Mouse (Mus musculus): ENCODE measurements around the gene Vstm2l. TPM values are rescaled to one million over a fixed set of nuclear protein-coding genes. Genes with fewer than 3 reads are reported as not detected.

Gene Vstm2l
- not detected in 2 replicates for polyA plus RNA-seq (2015; fragmentation: Nextera tagmentation; extraction: Ambion mirVana)

DNA sequence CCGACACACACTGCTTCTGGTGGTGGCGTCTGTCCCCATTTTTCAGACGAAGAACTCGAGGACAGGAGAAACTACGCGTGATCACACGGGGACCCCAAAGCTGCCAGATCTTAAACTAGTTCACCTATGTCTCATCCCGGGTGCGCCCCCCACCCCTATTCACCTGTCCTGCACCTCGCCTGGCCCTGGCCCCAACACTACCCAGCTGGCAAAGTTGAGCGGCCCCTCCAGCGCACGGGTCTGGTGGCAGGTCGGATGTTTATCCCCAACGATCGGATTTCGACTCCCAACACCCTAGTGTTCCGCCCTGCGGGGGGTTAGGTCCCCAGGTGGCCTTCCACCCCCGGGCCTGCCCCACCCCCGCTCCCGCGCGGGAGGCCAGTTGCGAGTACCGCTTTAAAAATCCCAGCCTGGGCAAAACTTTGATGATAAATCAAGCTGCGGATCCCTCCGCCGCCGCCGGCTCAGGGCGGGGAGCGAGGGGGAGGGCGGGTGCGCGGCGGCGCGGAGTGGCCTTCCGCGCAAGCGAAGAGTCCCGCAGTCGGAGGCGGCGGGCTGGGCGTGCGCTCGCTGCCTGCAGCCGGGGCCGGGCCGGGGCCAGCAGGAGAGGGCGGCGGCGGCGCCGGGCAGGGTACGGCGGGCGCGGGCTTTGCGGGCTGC is at the start of gene Vstm2l:
Gene Vstm2l, plus strand, starts transcription at position 549 of the 660 bp plus-strand sequence.
- WGBS: 3% methylated on average over 59 of the region's 62 CpGs
- no peaks in the 10 kb centered on the region for H3K36me3 ChIP-seq (ENCODE audit: control insufficient read depth, insufficient read depth)
- ATAC-seq (replicated peaks; ENCODE audit: extremely low read depth, insufficient read depth, low FRiP score): no peak
- H3K27ac ChIP-seq (ENCODE audit: low read length): no peak within 1 kb of the TSS
- H3K9ac ChIP-seq (ENCODE audit: low read length): no peak within 1 kb of the TSS
- H3K9me3 ChIP-seq (replicated peaks; ENCODE audit: control insufficient read depth, low read length): no peaks in the 10 kb centered on the region
- H3K4me3 ChIP-seq (ENCODE audit: low read length): peak within 1 kb of the TSS; percentile 27
- peaks cover 54% of the 10 kb centered on the region for H3K27me3 ChIP-seq (ENCODE audit: control insufficient read depth, insufficient read depth, low read length)
- peak within 1 kb of the TSS; percentile 38 for H3K4me2 ChIP-seq (ENCODE audit: low read depth, low read length)
- H3K4me1 ChIP-seq (ENCODE audit: control insufficient read depth, insufficient read depth, low read length): peaks cover 2% of the 10 kb centered on the region; the same call in 1 of the 2 replicates

DNA sequence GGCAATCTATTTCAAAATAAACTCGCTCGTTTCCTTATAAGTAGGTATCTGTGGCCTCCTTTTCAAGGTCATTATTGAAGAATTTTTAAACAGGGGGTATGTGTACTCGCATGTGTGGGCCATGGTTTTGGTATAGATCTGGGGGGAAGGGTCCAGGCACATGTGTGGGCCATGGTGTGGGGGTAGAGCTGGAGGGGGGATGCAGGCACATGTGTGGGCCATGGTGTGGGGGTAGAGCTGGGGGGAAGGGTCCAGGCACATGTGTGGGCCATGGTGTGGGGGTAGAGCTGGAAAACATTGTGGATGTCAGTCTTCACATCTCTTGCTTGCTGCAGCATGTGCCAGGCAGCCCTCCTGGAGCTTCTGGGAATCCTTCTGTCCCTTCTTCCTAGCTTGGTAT is 47.3 kb upstream of the Vstm2l start:
- no peaks in the 10 kb centered on the region for H3K9me3 ChIP-seq (replicated peaks; ENCODE audit: control insufficient read depth, low read length)
- peaks cover 3% of the 10 kb centered on the region; the same call in 1 of the 2 replicates for H3K4me1 ChIP-seq (ENCODE audit: control insufficient read depth, insufficient read depth, low read length)
- H3K27me3 ChIP-seq (ENCODE audit: control insufficient read depth, insufficient read depth, low read length): no peaks in the 10 kb centered on the region
- WGBS: 90% methylated on average over 3 of the region's 3 CpGs
- H3K4me3 ChIP-seq (ENCODE audit: low read length): no peak overlapping the region
- H3K36me3 ChIP-seq (ENCODE audit: control insufficient read depth, insufficient read depth): peaks cover 3% of the 10 kb centered on the region
- H3K4me2 ChIP-seq (ENCODE audit: low read depth, low read length): no peak overlapping the region
- H3K9ac ChIP-seq (ENCODE audit: low read length): no peak overlapping the region
- H3K27ac ChIP-seq (ENCODE audit: low read length): no peak overlapping the region
- no peak for ATAC-seq (replicated peaks; ENCODE audit: extremely low read depth, insufficient read depth, low FRiP score)

DNA sequence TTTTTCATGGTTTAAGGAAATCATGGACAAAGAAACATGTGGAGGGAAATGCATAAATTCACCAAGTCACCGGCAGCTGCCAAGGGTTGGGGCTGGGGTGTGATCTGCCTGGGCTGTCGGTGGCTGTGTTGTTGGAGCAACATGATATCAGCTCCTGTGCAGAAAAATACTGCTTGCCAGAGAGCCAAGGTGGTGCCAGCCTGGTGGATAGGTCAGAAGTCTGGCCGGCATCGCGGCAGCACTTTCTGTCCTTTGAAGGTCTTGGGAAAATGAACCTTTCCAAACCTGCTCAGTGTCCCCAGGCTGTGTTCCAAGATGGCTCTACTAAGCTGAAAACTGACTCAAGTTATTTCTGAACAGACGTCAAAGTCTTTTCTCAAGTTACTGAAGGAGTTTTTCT is 44.2 kb upstream of the Vstm2l start:
- Histone ChIP-seq H3K4me1 (ENCODE audit: control insufficient read depth, insufficient read depth, low read length) (no peaks in the 10 kb centered on the region), H3K27me3 (ENCODE audit: control insufficient read depth, insufficient read depth, low read length) (no peaks in the 10 kb centered on the region), H3K4me2 (ENCODE audit: low read depth, low read length) (no peak overlapping the region), H3K4me3 (ENCODE audit: low read length) (no peak overlapping the region), H3K36me3 (ENCODE audit: control insufficient read depth, insufficient read depth) (peaks cover 3% of the 10 kb centered on the region), H3K9me3 (replicated peaks; ENCODE audit: control insufficient read depth, low read length) (no peaks in the 10 kb centered on the region), H3K9ac (ENCODE audit: low read length) (no peak overlapping the region), H3K27ac (ENCODE audit: low read length) (no peak overlapping the region)
- ATAC-seq (replicated peaks; ENCODE audit: extremely low read depth, insufficient read depth, low FRiP score): no peak
- WGBS: 77% methylated on average over 6 of the region's 6 CpGs

DNA sequence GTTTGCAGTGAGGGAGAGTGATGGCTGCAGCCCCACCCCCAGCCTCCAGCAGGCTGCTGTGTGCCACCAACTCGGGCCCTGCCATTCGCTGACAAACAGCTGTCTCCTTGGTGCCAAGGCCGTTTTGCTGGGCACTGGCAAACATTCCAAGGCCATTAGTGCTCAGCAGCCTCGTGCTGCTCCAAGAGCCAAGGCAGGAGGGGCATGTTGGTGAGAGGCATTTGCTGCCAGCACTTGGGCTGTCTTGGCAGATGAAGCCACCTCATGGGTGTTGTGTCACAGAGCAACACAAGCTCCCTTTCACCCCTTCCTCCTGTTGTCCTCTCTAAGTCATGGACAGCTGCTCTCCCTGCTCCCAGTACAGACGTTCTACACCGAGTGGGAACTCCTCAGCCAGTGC is 41.2 kb upstream of the Vstm2l start:
- no peaks in the 10 kb centered on the region for H3K4me1 ChIP-seq (ENCODE audit: control insufficient read depth, insufficient read depth, low read length)
- no peak overlapping the region for H3K4me2 ChIP-seq (ENCODE audit: low read depth, low read length)
- ATAC-seq (replicated peaks; ENCODE audit: extremely low read depth, insufficient read depth, low FRiP score): no peak
- no peak overlapping the region for H3K27ac ChIP-seq (ENCODE audit: low read length)
- no peak overlapping the region for H3K9ac ChIP-seq (ENCODE audit: low read length)
- H3K9me3 ChIP-seq (replicated peaks; ENCODE audit: control insufficient read depth, low read length): no peaks in the 10 kb centered on the region
- no peaks in the 10 kb centered on the region for H3K27me3 ChIP-seq (ENCODE audit: control insufficient read depth, insufficient read depth, low read length)
- H3K4me3 ChIP-seq (ENCODE audit: low read length): no peak overlapping the region
- WGBS: 71% methylated on average over 6 of the region's 6 CpGs
- H3K36me3 ChIP-seq (ENCODE audit: control insufficient read depth, insufficient read depth): peaks cover 3% of the 10 kb centered on the region

DNA sequence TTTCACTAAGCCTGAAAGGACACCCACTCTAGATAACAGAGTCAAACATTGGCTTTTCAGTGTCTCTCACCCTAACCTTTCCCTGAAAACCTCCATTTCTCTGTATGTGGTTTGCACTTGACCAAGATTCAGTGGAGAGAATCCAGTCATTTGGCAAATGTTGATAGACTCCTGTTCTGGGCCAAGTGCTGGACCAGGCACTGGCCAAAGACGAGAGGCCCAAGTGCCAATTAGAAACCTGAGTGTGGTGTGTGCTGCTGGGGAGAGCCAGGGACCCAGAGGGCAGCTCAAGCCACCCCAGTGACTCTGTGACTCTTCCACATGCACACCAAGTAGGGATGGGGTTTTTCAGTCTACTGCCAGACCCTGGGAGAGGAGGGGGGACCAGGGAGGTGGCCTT is 40.8 kb upstream of the Vstm2l start:
- H3K36me3 ChIP-seq (ENCODE audit: control insufficient read depth, insufficient read depth): peaks cover 3% of the 10 kb centered on the region
- H3K4me1 ChIP-seq (ENCODE audit: control insufficient read depth, insufficient read depth, low read length): no peaks in the 10 kb centered on the region
- H3K4me3 ChIP-seq (ENCODE audit: low read length): no peak overlapping the region
- no peaks in the 10 kb centered on the region for H3K27me3 ChIP-seq (ENCODE audit: control insufficient read depth, insufficient read depth, low read length)
- no peak overlapping the region for H3K27ac ChIP-seq (ENCODE audit: low read length)
- H3K9me3 ChIP-seq (replicated peaks; ENCODE audit: control insufficient read depth, low read length): no peaks in the 10 kb centered on the region
- no peak overlapping the region for H3K9ac ChIP-seq (ENCODE audit: low read length)
- H3K4me2 ChIP-seq (ENCODE audit: low read depth, low read length): no peak overlapping the region
- 74% methylated on average over 1 of the region's 1 CpGs for WGBS
- ATAC-seq (replicated peaks; ENCODE audit: extremely low read depth, insufficient read depth, low FRiP score): no peak

DNA sequence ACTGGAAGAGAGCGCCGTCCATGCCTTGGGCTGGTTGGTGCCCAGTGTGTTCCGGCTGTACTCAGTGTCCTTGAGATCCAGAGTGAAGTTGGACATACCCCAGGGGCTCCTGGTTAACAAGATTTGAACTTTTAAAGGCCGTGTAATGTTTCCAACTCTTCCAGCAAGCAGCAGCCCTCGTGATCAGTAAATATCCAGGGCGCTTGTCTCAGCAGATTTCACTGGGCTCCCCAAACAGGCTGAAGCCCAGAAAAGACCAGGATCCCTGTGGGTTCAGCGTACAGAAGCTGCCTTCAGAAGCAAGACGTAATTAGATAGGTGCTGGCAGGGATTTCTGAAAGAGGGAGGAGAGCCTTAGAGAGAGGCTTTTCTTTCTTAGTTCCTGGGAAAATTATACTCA is 39.3 kb upstream of the Vstm2l start:
- H3K4me1 ChIP-seq (ENCODE audit: control insufficient read depth, insufficient read depth, low read length): no peaks in the 10 kb centered on the region
- no peaks in the 10 kb centered on the region for H3K9me3 ChIP-seq (replicated peaks; ENCODE audit: control insufficient read depth, low read length)
- no peak overlapping the region for H3K4me3 ChIP-seq (ENCODE audit: low read length)
- H3K4me2 ChIP-seq (ENCODE audit: low read depth, low read length): no peak overlapping the region
- H3K9ac ChIP-seq (ENCODE audit: low read length): no peak overlapping the region
- WGBS: 79% methylated on average over 8 of the region's 8 CpGs
- H3K36me3 ChIP-seq (ENCODE audit: control insufficient read depth, insufficient read depth): peaks cover 3% of the 10 kb centered on the region
- no peak overlapping the region for H3K27ac ChIP-seq (ENCODE audit: low read length)
- no peak for ATAC-seq (replicated peaks; ENCODE audit: extremely low read depth, insufficient read depth, low FRiP score)
- H3K27me3 ChIP-seq (ENCODE audit: control insufficient read depth, insufficient read depth, low read length): no peaks in the 10 kb centered on the region

DNA sequence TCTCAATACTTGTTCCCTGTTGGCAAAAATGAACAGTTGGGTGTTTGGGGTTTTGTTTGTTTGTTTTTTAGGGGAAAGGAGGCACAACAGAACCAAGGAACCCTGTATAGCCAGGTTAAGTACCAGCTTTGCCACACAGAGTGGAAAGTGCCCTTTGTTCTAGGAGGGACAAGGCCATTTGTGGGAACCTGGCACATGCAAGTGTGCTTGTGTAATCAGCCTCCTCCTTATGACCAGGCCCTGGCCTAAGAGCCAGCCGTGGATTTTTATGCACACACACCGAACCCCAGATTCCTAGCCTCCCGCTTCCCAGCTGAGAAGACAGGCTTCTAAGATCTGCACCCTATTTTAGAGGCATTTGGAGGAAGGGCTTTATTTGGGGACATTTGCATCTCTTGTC is 37.1 kb upstream of the Vstm2l start:
- WGBS: 89% methylated on average over 3 of the region's 3 CpGs
- H3K36me3 ChIP-seq (ENCODE audit: control insufficient read depth, insufficient read depth): no peaks in the 10 kb centered on the region
- ATAC-seq (replicated peaks; ENCODE audit: extremely low read depth, insufficient read depth, low FRiP score): no peak

DNA sequence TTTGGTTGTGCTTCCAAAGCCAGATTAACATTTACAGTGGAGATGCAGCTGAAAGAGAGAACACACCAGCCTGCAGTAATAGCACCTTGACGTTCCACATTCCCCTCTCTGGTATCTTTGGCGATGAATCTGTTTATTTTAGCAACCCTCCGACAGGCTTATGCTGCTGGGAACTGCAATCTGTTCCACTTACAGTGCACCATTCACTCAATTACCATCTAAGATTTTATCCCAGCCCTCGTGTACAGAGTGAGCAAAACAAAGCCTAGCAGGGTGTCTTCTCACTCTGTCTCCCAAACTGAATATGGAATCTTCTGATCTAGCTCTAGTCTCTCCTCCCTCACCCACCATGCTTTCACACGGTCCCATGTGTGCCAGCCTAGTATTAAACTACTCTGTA is 36.5 kb upstream of the Vstm2l start:
- Histone ChIP-seq H3K36me3 (ENCODE audit: control insufficient read depth, insufficient read depth) (no peaks in the 10 kb centered on the region), H3K9me3 (replicated peaks; ENCODE audit: control insufficient read depth, low read length) (no peaks in the 10 kb centered on the region), H3K4me3 (ENCODE audit: low read length) (no peak overlapping the region), H3K27me3 (ENCODE audit: control insufficient read depth, insufficient read depth, low read length) (no peaks in the 10 kb centered on the region), H3K4me1 (ENCODE audit: control insufficient read depth, insufficient read depth, low read length) (0 out of 2 replicates have a peak, but pooled peaks cover 3% of the 10 kb centered on the region), H3K9ac (ENCODE audit: low read length) (no peak overlapping the region), H3K4me2 (ENCODE audit: low read depth, low read length) (no peak overlapping the region), H3K27ac (ENCODE audit: low read length) (no peak overlapping the region)
- WGBS: 42% methylated on average over 5 of the region's 5 CpGs
- ATAC-seq (replicated peaks; ENCODE audit: extremely low read depth, insufficient read depth, low FRiP score): no peak

More for the DNA sequence above, 37.1 kb upstream of the Vstm2l start:
- H3K27me3 ChIP-seq (ENCODE audit: control insufficient read depth, insufficient read depth, low read length): no peaks in the 10 kb centered on the region
- no peak overlapping the region for H3K4me3 ChIP-seq (ENCODE audit: low read length)
- H3K9ac ChIP-seq (ENCODE audit: low read length): no peak overlapping the region
- no peak overlapping the region for H3K27ac ChIP-seq (ENCODE audit: low read length)
- no peaks in the 10 kb centered on the region for H3K9me3 ChIP-seq (replicated peaks; ENCODE audit: control insufficient read depth, low read length)
- H3K4me1 ChIP-seq (ENCODE audit: control insufficient read depth, insufficient read depth, low read length): 0 out of 2 replicates have a peak, but pooled peaks cover 3% of the 10 kb centered on the region
- H3K4me2 ChIP-seq (ENCODE audit: low read depth, low read length): no peak overlapping the region

DNA sequence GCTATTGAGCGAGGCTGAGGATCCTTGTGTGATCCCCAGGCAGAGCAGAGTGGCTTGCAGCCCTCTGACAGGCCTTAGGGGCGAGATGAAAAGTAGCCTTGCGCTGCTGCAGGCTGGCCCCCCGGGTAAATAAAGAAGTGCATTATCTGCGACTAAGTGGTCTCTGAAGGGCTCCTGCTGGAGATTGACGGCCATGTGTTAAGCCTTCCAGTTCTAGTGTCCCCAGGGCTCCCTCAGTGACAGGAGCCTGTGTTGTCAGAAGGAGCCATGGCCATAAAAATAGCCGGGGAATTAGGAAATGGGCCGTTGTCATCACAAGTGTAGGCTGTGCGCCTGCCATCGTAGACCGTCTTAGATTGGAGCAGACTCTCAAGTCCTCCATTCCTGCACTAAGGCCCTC is 32.5 kb upstream of the Vstm2l start:
- Histone ChIP-seq H3K4me1 (ENCODE audit: control insufficient read depth, insufficient read depth, low read length) (0 out of 2 replicates have a peak, but pooled peaks cover 3% of the 10 kb centered on the region), H3K9me3 (replicated peaks; ENCODE audit: control insufficient read depth, low read length) (no peaks in the 10 kb centered on the region), H3K4me2 (ENCODE audit: low read depth, low read length) (no peak overlapping the region), H3K9ac (ENCODE audit: low read length) (no peak overlapping the region), H3K27ac (ENCODE audit: low read length) (no peak overlapping the region), H3K4me3 (ENCODE audit: low read length) (no peak overlapping the region), H3K36me3 (ENCODE audit: control insufficient read depth, insufficient read depth) (peaks cover 3% of the 10 kb centered on the region; the same call in 1 of the 2 replicates), H3K27me3 (ENCODE audit: control insufficient read depth, insufficient read depth, low read length) (no peaks in the 10 kb centered on the region)
- 21% methylated on average over 11 of the region's 11 CpGs for WGBS
- ATAC-seq (replicated peaks; ENCODE audit: extremely low read depth, insufficient read depth, low FRiP score): no peak
